Mouse (Mus musculus) embryo, embryonic 9.5 days (tissue): ENCODE data around the gene Kcna2.
A peak's percentile ranks its signal among the peaks of the same experiment; 100 is the strongest.

ENCODE experiments used
- DNase-seq: peaks from one replicate; pipeline ENCODE4 v3.0.0-alpha.2; 2017; ENCODE audit errors: extremely low spot score

Kcna2 gene

DNA sequence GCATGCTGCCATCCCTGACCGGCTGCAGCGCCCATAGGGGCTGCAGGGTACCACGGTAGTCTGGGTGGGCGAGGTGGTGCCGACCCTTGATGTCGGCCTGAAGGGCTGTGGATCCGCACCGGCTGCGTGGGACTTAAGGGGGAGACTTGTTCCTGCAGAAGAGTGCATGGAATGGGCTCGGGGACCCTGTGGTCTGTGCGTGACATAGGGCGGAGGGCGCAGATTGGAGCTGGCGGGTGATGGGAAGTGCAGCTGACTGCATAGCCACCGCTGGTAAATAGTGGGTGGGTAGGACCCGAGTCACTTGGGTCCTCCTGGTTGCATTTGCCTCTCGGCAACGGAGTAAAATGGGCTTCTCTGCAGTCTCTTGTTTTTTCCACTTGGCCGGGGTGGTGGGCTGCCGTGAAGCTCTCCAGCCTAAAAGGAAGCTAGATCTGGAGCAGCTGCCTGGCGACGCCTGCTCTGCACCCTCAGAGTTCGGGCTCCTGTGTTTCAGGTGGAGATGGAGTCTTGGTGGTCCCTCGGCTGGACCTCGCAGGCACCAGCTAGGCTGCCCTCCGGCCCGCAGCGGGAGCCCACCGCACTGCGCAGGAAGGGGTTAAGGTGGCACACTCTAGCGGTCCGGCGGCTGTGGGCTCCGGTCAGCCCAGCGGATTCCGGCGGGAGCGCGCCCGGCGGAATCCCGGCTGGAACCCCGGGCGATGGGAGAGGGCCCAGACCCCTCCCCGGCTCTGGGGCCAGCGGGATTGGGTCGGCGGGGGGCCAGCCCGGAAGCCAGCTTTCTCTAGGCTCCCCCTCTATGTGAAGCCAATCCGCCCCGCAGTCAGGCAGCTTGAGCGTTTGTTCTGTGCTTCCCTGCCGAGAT lies 1.1 kb downstream of the Kcna2 start:
- DNase-seq: peak; percentile 50

DNA sequence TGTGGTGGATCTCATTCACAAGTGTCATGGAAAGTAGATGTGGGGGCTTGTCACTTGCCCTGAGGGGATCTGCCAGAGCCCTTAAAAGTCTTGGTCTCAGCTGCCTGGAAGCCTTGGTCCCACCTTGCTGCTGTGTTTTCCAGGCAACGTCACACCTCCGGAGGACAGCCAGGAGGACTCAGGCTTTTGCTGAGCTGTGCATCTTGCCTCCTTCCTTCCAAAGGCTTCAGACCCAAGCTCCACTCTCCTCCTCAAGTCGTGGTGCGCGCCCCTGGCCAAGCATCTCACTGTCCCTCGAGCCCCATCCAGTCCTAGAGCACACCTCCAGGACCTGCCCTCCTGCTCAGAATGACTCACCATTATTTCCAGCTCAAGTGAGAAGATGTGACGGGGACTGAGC lies 2.1 kb downstream of the Kcna2 start:
- no peak for DNase-seq

DNA sequence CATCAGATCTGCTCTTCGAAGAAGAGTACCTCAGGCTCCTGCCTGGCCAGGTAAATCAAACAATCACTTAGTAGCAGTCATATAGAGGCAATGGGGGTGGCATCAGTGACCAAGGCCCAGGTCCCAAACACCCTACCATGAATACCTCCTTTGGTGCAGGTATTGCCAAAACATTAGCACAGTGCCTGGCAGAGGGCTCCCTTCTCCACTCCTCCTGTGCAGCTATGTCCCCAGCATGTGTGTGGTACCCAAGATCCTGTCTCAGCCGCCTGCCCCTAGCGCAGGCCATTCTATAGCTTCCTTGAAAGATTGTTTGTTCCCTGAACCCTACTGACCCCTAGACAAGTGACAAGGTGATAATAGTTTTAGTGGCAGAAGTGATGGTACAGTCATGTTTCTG lies 2.5 kb downstream of the Kcna2 start:
- DNase-seq: no peak

DNA sequence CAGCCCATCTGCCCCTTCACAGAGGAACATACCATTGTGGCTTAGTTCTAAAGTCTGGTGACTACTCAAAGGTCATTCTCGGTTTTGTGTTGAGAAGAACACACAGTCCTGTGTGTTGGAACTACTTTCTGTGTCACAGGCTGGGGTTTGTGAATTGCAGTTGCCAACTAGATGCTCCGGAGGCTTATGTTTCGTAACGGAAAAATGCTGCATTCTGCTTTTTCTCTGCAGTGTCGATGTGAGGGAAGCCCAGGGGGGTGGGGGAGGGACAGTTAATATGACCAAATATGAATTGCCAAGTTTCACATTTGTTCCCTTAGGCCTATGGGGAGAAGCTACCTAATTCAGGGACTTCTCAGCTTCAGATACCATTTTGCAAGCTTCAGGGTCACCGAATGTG lies 5.0 kb downstream of the Kcna2 start:
- no peak for DNase-seq

DNA sequence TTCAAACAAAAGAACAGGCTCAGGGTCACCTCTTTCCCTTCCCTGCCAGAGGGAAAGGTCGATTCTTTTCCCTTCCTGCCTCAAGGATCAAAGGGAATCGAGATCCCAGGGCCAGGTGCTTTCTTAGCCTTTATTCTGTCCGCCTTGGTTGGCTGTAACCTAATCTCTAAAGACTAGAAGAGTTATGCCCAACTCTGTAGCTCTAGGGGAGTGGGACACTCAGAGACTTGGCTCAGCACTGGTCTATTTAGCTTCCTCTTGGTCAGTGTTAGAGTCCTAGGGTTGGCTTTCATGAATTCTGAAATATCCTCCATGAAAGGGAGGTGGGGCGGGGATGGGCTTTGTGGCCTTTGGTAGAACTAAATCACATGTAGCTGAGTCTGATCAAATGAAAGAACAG lies 11.6 kb downstream of the Kcna2 start:
- no peak for DNase-seq

- DNase-seq: no peak
Observed at GRCm38 (mm10) chr3:107112932-107113659, 12.2 kb downstream of the Kcna2 start.

- DNase-seq: no peak
Observed at GRCm38 (mm10) chr3:107113771-107114737, 13.1 kb downstream of the Kcna2 start.

GRCm38 (mm10) chr3:107114941-107115340 lies 14.0 kb downstream of the Kcna2 start:
- no peak for DNase-seq

GRCm38 (mm10) chr3:107115746-107116145 lies 14.8 kb downstream of the Kcna2 start:
- no peak for DNase-seq

DNA sequence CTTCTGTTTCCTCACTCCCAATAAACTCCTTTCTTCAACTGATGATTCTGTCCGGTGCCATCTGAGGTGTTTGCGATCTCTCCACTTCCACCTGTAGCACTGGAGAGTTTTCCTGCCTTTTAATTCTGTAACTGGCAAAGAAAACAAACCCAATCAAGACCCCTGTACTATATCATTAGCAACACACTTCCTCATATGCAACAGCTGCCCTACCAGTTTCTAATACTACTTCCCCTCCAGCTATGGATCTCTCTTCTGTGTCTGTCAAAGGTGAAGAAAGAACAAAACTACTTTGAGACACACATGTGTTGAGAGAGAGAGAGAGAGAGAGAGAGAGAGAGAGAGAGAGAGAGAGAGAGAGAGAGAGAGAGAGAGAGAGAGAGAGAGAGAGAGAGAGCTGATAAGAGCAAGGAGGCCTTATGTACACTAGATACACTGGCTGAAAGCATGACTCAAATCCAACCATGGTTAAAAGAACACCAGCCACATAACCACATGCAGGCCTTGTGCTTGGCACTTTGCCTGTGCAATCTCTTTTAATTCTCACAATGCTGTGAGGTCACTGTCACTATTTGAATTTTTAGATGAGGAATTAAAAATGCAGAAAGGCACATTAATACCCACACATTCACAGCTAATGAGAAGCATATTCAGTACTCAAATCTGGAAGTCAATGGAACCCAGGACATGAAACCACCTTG lies 19.1 kb downstream of the Kcna2 start:
- DNase-seq: no peak

GRCm38 (mm10) chr3:107122306-107122705 lies 21.4 kb downstream of the Kcna2 start:
- no peak for DNase-seq

DNA sequence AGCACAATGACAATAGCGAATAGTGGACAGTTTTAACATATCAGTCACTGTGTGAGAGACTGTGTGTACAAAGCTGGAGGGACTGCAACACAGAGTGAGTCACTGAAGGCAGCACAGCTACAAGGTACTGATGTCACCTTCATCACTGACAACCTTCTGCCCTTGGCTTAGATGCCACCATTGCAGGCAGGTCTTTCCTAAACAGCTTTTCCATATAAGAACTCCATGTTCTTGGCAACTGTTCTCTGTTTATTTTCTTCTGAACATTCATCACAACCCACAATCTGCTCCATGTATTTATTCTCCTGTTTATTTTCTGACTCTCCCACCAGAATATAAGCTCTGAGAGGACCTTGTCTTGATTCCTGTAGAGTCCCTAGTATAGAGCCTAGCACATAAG lies 26.7 kb downstream of the Kcna2 start:
- DNase-seq: no peak

GRCm38 (mm10) chr3:107128421-107128820 lies 27.5 kb downstream of the Kcna2 start:
- no peak for DNase-seq

DNA sequence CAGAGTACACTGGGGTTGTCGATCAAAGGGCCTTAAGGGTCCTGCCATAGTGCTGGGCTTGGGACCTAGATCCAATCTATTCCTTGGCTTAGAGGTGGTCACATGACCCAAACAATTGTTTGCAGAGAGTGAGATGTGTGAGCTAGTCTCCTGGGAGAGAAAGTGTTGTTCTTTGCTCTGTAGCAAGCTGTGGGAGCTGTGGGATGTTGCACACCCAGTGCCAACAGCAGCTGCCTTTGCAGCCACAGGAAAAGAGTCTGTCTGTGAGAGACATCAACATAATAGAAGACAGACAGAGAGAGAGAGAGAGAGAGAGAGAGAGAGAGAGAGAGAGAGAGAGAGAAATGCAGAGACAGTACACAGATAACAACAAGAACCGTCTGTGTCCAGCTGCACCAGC lies 28.3 kb downstream of the Kcna2 start:
- no peak for DNase-seq

- DNase-seq: no peak
Observed at GRCm38 (mm10) chr3:107130661-107131326, 29.8 kb downstream of the Kcna2 start.

DNA sequence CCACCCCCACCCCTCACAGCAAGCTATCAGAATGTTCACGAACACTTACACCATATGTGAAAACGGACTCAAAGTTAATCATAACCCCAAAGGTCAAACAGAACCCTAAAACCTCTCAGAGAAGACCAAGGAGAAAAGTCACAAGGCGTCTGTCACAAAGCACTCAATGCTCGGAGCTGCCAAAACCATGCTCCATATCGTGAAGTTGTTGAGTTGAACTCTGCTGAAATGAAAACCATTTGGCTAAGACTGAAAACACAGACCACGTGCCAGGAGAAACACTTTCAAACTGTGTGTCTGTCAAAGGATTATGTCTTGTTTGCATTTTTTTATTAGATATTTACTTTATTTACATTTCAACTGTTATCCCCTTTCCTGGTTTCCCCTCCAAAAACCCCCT lies 30.9 kb downstream of the Kcna2 start:
- DNase-seq: no peak

GRCm38 (mm10) chr3:107132651-107133050 lies 31.7 kb downstream of the Kcna2 start:
- DNase-seq: no peak

- DNase-seq: no peak
Observed at GRCm38 (mm10) chr3:107134457-107134856, 33.5 kb downstream of the Kcna2 start.

DNA sequence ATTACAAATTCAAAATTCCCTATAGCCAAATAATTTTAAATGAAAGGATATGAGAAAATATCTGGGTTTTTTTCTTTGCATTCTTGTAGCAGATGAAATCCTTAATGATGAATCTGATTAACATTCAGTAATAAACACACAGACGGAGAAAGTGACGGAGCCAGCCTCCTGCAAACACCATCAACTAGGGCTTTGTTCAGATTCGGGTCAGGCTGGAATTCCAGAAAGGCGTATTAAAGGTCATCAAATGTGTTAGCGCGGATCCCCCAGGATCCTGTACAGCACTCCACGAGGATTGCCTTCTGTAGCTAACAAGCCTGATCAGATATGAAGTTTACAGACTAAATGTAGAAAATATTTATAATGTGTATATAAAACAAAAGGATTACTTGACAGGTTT lies 46.2 kb downstream of the Kcna2 start:
- DNase-seq: no peak

GRCm38 (mm10) chr3:107149006-107149405 lies 48.1 kb downstream of the Kcna2 start:
- peak; percentile 14 for DNase-seq

DNA sequence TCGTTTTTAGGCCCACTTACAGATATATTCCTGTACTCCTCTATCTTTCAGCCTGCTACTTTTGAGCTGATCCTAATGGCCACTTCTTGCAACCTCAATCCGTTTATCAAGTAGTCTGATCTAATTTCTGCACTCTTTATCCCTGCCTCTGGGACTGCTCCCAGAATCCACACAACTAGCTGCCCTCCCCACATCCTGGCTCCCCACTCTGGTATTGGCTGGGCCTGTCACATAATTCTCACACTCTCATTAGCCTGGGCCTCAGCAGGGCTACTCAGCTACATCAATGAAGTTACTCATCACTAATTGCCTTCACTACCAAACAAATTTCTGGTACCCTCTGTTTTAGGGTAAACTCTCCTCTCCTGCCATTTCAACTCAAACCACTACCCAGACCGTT lies 49.5 kb downstream of the Kcna2 start:
- no peak for DNase-seq
